Mouse (Mus musculus) lung, postnatal 10 days (tissue): ENCODE measurements around the gene Pigp.

Source experiments
- DNase-seq: peaks from one replicate; pipeline ENCODE4 v3.0.0; 2021

Gene Pigp

DNA sequence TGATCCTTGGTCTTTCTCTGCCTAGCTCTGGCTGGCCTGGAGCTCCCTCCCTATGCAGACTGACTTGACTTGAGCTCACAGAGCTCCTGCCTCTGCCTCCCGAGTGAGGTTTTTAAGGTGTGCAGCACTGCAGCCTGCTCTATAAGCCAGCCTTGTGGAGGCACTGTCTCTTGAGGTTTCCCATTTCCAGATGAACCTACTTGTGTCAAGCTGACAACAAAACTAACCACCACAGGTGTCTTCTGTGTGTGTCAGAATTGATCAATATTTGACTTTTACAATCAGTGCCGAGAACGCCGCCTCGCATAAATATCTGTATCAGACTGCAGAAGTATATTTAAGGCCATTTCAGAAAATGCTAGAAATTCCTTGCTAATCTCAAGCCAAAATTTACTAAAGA, 57.0 kb downstream of the Pigp start:
- no peak for DNase-seq

DNA sequence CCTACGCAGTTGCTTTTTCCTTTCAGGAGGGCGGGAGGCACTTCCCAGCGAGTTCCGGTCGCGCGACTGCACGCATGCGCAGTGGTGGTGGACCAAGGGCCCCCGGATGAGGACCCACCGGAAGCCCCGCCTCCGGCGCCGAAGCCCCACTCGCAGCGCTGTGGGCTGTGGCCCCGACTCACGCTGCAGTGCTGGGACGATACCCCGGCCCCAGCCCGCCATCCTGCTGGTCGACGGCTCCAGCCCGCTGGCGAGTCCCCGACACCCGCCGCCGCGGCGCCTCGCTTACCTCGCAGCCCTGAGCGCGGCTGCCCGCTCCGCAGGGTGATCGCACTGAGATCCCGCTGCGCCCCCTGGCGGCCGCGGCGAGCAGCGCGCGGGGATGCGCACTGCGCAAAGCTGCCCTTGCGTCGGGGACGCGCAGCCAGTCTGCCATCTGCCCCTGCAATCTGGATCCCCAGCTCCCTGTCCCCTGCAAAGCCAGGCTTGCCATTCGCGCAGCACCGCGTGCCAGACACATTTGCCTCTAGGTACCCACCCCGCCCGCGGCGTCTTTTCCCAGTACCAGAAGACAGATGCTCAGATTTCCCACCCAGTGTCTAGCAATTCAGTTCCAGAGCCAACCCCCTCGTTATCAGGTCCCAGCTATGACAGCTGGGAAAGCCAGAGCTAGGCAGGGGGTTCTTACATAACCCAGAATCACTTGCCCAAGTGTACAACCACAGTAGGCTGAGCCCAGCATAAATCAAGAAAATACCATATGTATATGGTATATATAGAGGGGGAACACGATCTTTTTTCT, 58.2 kb downstream of the Pigp start, which contains the start of gene Hlcs:
Gene Hlcs, minus strand, starts transcription at position 343 of the 802 bp plus-strand sequence.
- peak; percentile 98 for DNase-seq

DNA sequence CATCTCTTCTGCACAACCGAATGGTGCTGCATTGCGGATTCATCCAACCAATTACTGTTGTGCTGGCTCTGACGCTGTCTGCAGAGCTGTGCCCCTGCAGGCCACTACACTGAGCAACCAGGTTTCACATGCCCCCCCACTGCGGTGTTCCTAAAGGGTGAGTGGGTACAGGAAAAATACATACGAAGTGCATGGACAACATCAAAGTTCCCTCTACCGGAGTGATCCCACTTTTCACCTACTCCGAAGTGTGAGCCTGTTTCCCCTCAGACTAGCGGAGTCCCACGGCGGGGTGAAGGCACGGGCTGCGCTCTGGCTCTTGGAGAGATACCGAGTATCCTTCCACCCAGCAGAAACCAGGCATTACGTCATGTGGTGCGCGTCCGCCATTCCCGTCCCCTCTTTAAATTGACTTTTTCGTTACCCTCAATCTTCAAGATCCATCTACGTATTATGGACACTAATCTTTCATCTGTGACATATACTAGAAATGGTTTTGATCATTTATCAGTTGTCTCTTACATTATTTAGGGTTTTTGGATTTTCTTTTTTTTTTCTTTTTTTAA, 58.9 kb downstream of the Pigp start:
- peak; percentile 89 for DNase-seq

DNA sequence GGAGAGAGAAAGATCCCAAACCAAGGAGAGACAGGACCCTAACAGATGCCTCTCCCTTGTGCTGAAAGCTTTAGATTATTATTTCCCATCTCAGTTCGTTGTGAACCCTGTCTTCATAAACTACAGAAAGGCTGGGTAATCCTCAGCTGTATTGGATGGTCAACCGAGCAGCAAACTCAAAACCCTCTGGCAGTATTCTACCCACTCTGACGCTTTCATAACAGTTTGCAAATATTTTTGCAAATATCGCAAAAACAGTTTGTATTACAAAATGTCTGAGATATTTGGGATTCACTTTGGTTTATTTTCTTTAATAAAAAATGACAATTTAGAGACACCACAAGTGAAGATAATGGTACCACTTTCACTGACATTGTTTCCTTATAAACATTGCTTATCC, 59.7 kb downstream of the Pigp start:
- DNase-seq, result no peak

DNA sequence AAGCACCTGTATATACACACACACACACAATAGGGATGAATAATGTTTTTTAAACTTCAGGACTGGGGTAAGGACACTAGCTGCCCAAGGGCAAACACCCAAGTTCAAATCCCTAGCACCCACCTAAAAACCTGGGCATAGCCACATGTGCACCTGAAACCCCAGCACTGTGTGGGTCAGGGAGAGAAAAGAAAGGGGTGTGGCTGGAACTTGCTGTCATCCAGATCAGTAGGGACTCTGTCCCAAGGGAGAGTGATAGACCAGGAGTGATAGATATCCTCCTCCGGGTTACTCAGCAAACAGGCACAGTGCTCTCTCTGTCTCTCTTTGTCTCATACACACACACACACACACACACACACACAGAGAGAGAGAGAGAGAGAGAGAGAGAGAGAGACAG, 60.2 kb downstream of the Pigp start:
- DNase-seq, result no peak

DNA sequence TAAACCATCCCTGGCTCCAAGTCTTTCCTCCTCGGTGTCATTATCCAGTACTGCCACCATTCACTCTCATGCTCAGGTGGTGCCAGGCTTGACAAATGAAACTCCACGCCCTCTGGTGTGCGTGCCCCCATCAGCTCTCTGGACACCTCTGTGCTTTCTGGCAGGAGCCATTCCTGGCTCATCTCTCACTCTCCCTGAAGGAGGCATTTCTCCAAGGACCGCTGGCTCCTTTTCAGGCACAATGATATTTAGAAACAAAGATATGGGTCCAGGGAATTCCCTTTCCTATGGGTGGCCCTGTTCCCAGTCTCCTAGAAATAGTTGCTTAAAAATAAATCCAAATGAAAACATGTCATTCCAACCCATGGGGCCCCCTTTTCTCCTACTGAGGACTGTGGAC, 62.6 kb downstream of the Pigp start:
- DNase-seq, result no peak
